Mouse (Mus musculus) lung, adult 2 months (tissue): ENCODE results near the gene Lcn2.

Experiments used
- CTCF ChIP-seq: fragments of 200-500 bp; IDR thresholded peaks from 2 replicates; pipeline ENCODE4 v1.5.1; 2011; ENCODE audit warnings: mild to moderate bottlenecking, low read length, control low read depth; ENCODE audit not compliant: insufficient read depth
- POLR2A ChIP-seq: fragments of 200-500 bp; IDR thresholded peaks from 2 replicates; pipeline ENCODE4 v1.6.1; 2011; ENCODE audit warnings: low read depth, mild to moderate bottlenecking, control low read depth, low read length, borderline replicate concordance; ENCODE audit errors: extremely low read depth

GRCm38 (mm10) chr2:32348311-32348710 is 39.7 kb downstream of the Lcn2 start:
- no peak for TF ChIP-seq POLR2A
- no peak for TF ChIP-seq CTCF
